Mouse (Mus musculus) lung, adult 2 months (tissue): ENCODE measurements around the gene Ttc39d. TPM values are rescaled to one million over a fixed set of nuclear protein-coding genes. Genes with fewer than 3 reads are reported as not detected.

ENCODE experiments used
- DNase-seq: peaks from one replicate; pipeline ENCODE4 v3.0.0; 2022
- H3K4me1 ChIP-seq: fragments of 200-500 bp; 2 replicates; pipeline ENCODE4 v1.6.1; 2011; ENCODE audit warnings: low read length; ENCODE audit not compliant: control insufficient read depth, insufficient read depth
- H3K4me3 ChIP-seq: fragments of 200-500 bp; replicated peaks from 2 replicates; pipeline ENCODE3; 2011; ENCODE audit warnings: low read depth, mild to moderate bottlenecking, control low read depth, low read length; ENCODE audit errors: extremely low read depth
- CTCF ChIP-seq: fragments of 200-500 bp; IDR thresholded peaks from 2 replicates; pipeline ENCODE4 v1.5.1; 2011; ENCODE audit warnings: mild to moderate bottlenecking, low read length, control low read depth; ENCODE audit not compliant: insufficient read depth
- POLR2A ChIP-seq: fragments of 200-500 bp; IDR thresholded peaks from 2 replicates; pipeline ENCODE4 v1.6.1; 2011; ENCODE audit warnings: low read depth, mild to moderate bottlenecking, control low read depth, low read length, borderline replicate concordance; ENCODE audit errors: extremely low read depth
- WGBS: fragments of 180-500 bp; shearing (Covaris S2); methylation state at CpG from one replicate; pipeline ENCODE4 v1.1.7; 2018; 5-methylcytosine and 5-hydroxymethylcytosine counted together
- polyA plus RNA-seq: library from polyadenylated mRNA; depleted of rRNA; stranded (reverse); fragments of >200 nt; gene quantifications from 2 replicates; pipeline ENCODE4 v1.2.3, GENCODE M21; 2012; rRNA removed

Gene Ttc39d
- 0.06 TPM in 1 of 2 replicates, not detected in the other for polyA plus RNA-seq

- Histone ChIP-seq H3K4me3 (peak within 1 kb of the TSS; percentile 98), H3K4me1 (peaks cover 9% of the 10 kb centered on the region)
- TF ChIP-seq CTCF (no peak), POLR2A (peak; percentile 100)
- under 1% methylated on average over 95 of the region's 95 CpGs for WGBS
- DNase-seq = peak; percentile 99
Observed at GRCm38 (mm10) chr17:80206671-80207581, at the start of gene Ttc39d, which contains the start of gene Srsf7. Gene Ttc39d (plus strand): TSS chr17:80207460. Gene Srsf7 (minus strand): TSS chr17:80207307.

GRCm38 (mm10) chr17:80157489-80157888 is 49.8 kb upstream of the Ttc39d start:
- WGBS = 74% methylated on average over 6 of the region's 6 CpGs

GRCm38 (mm10) chr17:80160454-80160853 is 46.8 kb upstream of the Ttc39d start:
- TF ChIP-seq CTCF (no peak), POLR2A (no peak)
- DNase-seq = peak; percentile 62
- no peak overlapping the region for H3K4me3 ChIP-seq
- 21% methylated on average over 5 of the region's 5 CpGs for WGBS
- H3K4me1 ChIP-seq = peaks cover 2% of the 10 kb centered on the region

More at GRCm38 (mm10) chr17:80157489-80157888, 49.8 kb upstream of the Ttc39d start:
- DNase-seq = no peak
- Histone ChIP-seq H3K4me1 (peaks cover 2% of the 10 kb centered on the region), H3K4me3 (no peak overlapping the region)
- TF ChIP-seq POLR2A = no peak
- TF ChIP-seq CTCF = no peak

- DNase-seq = no peak
- Histone ChIP-seq H3K4me3 (no peak overlapping the region), H3K4me1 (peaks cover 2% of the 10 kb centered on the region)
- WGBS = 61% methylated on average over 8 of the region's 8 CpGs
- TF ChIP-seq CTCF (no peak), POLR2A (no peak)
Observed at GRCm38 (mm10) chr17:80163991-80164390, 43.3 kb upstream of the Ttc39d start.

GRCm38 (mm10) chr17:80165741-80166140 is 41.5 kb upstream of the Ttc39d start:
- no peak for DNase-seq

GRCm38 (mm10) chr17:80166346-80166745 is 40.9 kb upstream of the Ttc39d start:
- Histone ChIP-seq H3K4me1 (no peaks in the 10 kb centered on the region; the same call in 1 of the 2 replicates), H3K4me3 (no peak overlapping the region)
- TF ChIP-seq CTCF = no peak
- no peak for TF ChIP-seq POLR2A
- 84% methylated on average over 6 of the region's 6 CpGs for WGBS
- DNase-seq = no peak

More at GRCm38 (mm10) chr17:80165741-80166140, 41.5 kb upstream of the Ttc39d start:
- TF ChIP-seq CTCF = no peak
- no peak for TF ChIP-seq POLR2A
- 38% methylated on average over 6 of the region's 6 CpGs for WGBS
- H3K4me1 ChIP-seq = no peaks in the 10 kb centered on the region; the same call in 1 of the 2 replicates
- H3K4me3 ChIP-seq = no peak overlapping the region

- no peaks in the 10 kb centered on the region; the same call in 1 of the 2 replicates for H3K4me1 ChIP-seq
- no peak overlapping the region for H3K4me3 ChIP-seq
- TF ChIP-seq POLR2A = no peak
- no peak for TF ChIP-seq CTCF
- WGBS = 78% methylated on average over 4 of the region's 4 CpGs
- no peak for DNase-seq
Observed at GRCm38 (mm10) chr17:80167436-80167835, 39.8 kb upstream of the Ttc39d start.

- WGBS = 36% methylated on average over 7 of the region's 7 CpGs
- no peak for DNase-seq
- Histone ChIP-seq H3K4me1 (no peaks in the 10 kb centered on the region; the same call in 1 of the 2 replicates), H3K4me3 (no peak overlapping the region)
- no peak for TF ChIP-seq POLR2A
- TF ChIP-seq CTCF = no peak
Observed at GRCm38 (mm10) chr17:80167851-80168251, 39.4 kb upstream of the Ttc39d start.

- WGBS = 37% methylated on average over 16 of the region's 16 CpGs
- Histone ChIP-seq H3K4me3 (no peak overlapping the region), H3K4me1 (no peaks in the 10 kb centered on the region; the same call in 1 of the 2 replicates)
- DNase-seq = no peak
- TF ChIP-seq CTCF (no peak), POLR2A (no peak)
Observed at GRCm38 (mm10) chr17:80168425-80169182, 38.7 kb upstream of the Ttc39d start.
